Comparison of ENCODE assay signal across 8 mouse cellular contexts in the genomic region with DNA sequence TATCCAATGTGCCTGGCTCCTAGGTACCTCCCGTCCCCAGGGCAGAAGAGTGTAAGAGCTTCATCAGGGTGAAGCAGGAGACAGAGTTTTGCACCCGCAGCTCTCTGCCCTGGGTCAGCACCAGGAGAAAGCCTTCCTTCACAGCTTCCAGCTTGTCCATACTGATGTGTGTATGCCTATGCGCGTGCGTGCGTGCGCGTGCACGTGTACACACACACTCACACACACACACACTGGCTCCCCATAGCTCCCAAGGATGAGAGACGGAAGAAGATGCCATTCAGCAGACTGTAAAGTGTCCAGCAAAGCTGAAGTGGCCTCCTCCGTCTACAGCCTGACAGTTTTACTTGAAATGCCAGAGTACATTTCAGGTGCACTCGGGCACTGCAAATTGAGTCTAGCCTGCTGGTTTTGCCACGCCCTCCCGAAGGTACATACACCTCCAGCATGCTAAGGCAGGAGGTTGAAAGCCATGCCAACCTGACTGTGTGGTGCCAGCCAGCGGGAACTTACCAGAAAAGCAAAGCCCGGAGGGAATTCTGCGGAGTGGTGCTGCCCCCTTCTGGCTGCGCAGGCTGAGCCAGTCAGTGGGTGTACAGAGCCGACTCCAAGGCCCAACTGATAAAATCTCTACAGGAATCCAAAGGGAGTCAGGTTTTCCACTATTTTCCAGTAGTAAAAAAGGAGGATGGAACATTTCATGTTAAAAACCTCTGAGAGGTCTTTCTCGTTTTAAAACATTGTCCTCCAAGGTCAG.
DNase-seq lines count a peak whose midpoint lies in the region; ATAC-seq and TF ChIP-seq lines count a peak whose summit lies in the region.

No protein-coding gene starts in this region.

- H3K4me2 ChIP-seq in hindbrain, postnatal 0 days (ENCODE audit: low read depth, low read length) = peak overlapping the region; percentile 65

- H3K27me3 ChIP-seq in hindbrain, postnatal 0 days (ENCODE audit: insufficient read depth, low read length) = no peaks in the 10 kb centered on the region

- TF ChIP-seq CTCF in hindbrain, postnatal 0 days (IDR thresholded peaks at IDR 0.05; ENCODE audit: low read depth) = peak; percentile 91

- H3K9me3 ChIP-seq in hindbrain, postnatal 0 days (ENCODE audit: low read length) = no peaks in the 10 kb centered on the region

- 0 out of 2 replicates have a peak overlapping the region, but pooled peaks have one; percentile 4 for H3K4me3 ChIP-seq in hindbrain, postnatal 0 days (ENCODE audit: low read length)

- DNase-seq in ZHBTc4 (ENCODE audit: low read depth, low spot score) = peak; percentile 64
- DNase-seq in gastrocnemius, adult 8-10 months (ENCODE audit: low spot score in 2 of 2) = peak; percentile 26 to 41
- peak; percentile 95 for DNase-seq in hindbrain, postnatal 0 days (ENCODE audit: low spot score)
- peak; percentile 92 to 95 for DNase-seq in left cerebral cortex, adult 18-20 months (ENCODE audit: low spot score in 2 of 2)
- peak; percentile 95 for DNase-seq in right cerebral cortex, postnatal 14 days
- peak; percentile 89 for DNase-seq in urinary bladder, postnatal 25 days (ENCODE audit: low spot score)

- peak overlapping the region; percentile 25; the same call in 1 of the 2 replicates for H3K9ac ChIP-seq in hindbrain, postnatal 0 days (replicated peaks; ENCODE audit: low read length)

- H3K27ac ChIP-seq in hindbrain, postnatal 0 days = peak overlapping the region; percentile 74

- H3K4me1 ChIP-seq in hindbrain, postnatal 0 days (ENCODE audit: insufficient read depth, low read length) = peaks cover 17% of the 10 kb centered on the region

- ATAC-seq in common myeloid progenitor, adult 5-6 weeks (replicated peaks; ENCODE audit: low read depth, poor library complexity, severe bottlenecking) = peak; percentile 85
- ATAC-seq in hindbrain, postnatal 0 days = peak; percentile 85
- peak; percentile 88 for ATAC-seq in megakaryocyte, adult 5-6 weeks (ENCODE audit: poor library complexity, severe bottlenecking)

- WGBS in hindbrain, postnatal 0 days = 16% methylated on average over 20 of the region's 20 CpGs

- no peaks in the 10 kb centered on the region for H3K36me3 ChIP-seq in hindbrain, postnatal 0 days (ENCODE audit: insufficient read depth, low read length)

Comparison
In these comparisons a context has a peak if more than half of its experiments do, and no peak if none do; other contexts are left out.
1. Peak in every context shown above with its lines: DNase-seq, ATAC-seq, H3K4me3 ChIP-seq and H3K27ac ChIP-seq.
2. DNase-seq: peak in every context shown above with its lines; median percentile 95 in hindbrain, postnatal 0 days; 95 in right cerebral cortex, postnatal 14 days; 94 in left cerebral cortex, adult 18-20 months; 89 in urinary bladder, postnatal 25 days; 64 in ZHBTc4; 34 in gastrocnemius, adult 8-10 months.